Mouse (Mus musculus) CH12F3 (cell line): ENCODE measurements around the gene Exoc6.
"Not testable (repeated sequence)": the region's sequence is repeated elsewhere in the genome, so short reads cannot be mapped to it uniquely, and the experiment has no call there.

Experiments
- in situ Hi-C: fragments of 300-500 bp; cut with MboI; formaldehyde crosslinking; loops from 2 replicates; pipeline ENCODE4 v1.14.3; 2020; ENCODE audit warnings: low sequenced_read_pairs

Exoc6 gene

DNA sequence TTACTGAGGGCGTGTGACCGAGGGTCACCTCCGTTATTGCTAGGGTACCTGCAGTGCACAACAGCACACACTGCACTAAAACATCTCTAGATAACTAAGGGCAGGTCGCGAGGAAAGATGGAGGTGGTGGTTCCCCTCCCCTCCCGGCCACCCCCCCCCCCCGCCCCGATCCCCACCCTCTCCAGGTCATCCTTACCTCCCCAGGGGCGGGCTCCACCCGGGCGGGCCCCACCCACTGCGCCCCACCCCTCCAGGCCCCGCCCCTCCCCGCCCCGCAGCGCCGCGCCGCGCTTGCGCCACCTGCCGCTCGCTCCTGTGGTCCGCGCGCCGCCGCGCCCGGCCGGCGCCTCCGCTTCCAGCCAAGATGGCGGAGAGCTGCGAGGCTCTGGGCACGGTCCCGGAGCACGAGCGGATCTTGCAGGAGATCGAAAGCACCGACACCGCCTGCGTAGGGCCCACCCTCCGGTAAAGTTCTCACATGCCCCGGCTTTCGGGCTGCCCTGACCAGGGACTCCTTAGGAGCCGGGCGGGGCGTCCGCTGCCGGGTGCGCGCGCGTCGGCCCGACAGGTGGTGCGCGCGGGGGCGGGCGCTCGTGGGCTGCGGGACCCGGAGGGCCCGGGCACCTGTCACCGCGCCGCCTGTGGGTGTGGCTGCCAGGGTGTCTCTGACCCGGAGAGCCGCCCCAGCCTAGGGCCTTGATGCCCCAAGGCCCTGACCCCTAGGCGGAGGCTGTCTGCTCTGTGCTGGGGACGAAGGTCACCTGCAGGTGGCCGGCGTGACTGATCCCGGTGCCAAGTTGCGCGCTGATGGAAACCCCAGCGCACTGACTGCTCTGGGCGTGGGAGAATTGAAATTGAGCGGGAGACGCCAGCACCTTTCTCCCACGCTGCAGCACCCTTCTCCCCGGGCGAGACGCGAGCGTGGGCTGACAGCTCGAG, at the start of gene Exoc6:
Exoc6 (plus strand) TSS at position 318 of the 939 bp plus-strand sequence.
- in situ Hi-C loops: no loop called here

DNA sequence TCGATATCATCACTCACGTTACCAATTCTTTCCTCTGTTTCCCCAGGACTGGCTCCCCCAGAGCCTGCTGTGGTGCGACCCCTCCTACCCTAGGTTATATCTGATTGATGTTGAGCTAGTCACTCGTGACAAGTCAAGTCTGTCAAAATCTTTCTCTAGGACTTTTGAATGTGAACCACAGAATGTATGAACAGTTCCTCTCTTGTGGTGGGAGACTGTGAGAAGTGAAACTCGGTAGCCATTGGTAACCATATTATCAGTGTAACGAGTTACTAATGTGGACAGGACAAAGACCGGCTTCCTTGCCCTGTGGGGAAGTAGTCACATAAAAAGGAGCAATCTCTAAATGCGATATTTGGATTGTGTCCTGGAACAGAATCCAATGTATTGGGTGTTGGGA, 47.2 kb upstream of the Exoc6 start:
- in situ Hi-C loops: no loop called here

DNA sequence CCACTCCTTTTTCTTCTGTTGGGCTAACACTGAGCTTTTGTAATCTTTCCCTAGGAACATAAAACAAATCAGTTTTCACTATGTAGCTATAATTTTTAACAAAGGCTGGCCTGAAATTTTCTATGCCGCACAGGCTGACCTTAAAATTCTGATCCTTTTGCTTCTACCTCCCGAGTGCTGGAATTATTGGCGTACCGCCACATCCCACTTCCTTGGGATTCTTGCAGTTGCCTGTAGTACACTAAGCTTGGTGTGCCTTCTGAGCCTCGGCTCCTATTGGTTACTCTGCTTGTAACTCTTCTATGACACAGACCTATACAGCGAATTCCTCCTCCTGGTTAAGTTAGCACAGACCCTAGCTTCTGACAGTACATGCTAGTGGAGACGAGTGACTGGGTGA, 44.2 kb upstream of the Exoc6 start:
- in situ Hi-C loops: no loop called here

DNA sequence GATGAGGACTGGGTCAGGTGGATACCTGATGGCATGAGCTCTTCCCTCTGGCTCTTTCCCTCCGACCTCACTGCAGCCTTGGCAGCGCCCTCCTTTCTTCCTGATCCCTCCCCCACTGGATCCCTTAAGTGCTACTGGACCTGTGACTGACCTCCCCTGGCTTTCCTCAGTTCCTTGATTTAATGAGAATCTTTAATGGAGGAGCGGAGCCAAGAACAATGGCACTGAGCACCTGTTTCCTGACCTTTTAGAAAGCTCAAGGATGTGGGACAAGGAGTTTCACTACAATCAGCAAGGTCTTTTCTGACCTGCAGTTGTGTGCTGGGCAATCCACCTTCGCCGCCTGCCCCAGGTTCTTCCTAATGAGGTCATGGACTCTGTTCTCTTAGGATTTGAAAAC, 43.6 kb upstream of the Exoc6 start:
- in situ Hi-C loops: no loop called here

DNA sequence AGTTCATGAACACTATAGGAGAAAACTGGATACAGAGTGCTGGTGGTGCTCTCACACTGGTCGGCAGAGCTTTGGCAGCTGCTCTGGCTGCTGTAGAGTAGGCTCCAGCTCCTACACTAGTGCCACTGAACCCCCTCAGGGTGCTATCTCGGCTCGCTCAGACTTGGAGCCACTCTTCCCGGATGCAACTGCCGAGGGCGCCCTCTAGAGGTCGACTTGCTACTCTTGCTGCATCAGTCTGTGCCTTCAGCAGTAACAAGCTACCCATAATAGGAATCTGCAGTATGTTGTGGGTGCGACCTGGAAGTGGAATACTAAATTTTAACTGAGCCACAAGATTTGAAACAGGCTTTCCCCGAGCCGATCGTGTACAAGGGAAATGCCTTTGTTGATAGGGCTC, 40.5 kb upstream of the Exoc6 start:
- in situ Hi-C loops: no loop called here

DNA sequence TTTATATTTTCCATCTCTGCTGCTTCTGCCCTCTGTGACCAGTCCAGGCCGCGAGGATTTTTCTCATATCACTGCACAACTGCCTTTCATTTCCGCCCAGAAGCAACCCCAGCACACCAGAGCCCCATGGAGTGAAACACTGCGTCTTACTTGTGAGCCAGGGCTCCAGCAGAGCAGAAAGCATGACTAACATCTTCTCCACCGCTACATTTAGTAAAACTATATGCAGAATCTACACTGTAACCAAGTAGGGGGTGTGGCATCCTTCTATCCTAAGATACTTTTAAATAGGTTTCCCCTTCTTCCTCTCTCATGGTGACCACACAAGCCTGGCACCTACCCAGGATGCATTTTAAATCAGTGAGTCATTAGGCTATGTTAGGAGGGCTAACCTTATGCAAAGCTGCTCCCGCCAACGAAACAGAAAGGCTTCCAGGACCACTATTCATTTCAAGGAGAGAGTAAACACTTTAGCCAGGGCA, 35.4 kb upstream of the Exoc6 start:
- in situ Hi-C loops: no loop called here

DNA sequence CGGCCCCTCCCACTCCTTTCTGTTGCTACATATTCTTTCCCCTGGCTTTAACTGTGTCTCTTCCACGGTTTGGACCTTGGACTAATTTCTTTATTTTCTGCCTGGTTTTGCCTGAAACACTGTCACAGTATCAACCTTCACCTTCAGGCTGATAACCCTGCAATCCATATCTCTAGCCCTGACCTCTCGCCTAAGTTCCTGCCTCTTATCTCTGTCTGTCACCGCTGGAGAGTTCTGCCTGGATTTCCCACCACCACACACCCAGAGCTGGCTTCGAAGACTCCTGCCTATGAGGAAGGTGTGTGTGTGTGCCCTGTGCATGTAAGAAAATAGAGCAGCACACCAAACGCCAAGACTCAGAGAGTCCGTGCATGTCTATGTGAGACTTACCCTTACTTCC, 32.8 kb upstream of the Exoc6 start:
- in situ Hi-C loops: no loop called here

DNA sequence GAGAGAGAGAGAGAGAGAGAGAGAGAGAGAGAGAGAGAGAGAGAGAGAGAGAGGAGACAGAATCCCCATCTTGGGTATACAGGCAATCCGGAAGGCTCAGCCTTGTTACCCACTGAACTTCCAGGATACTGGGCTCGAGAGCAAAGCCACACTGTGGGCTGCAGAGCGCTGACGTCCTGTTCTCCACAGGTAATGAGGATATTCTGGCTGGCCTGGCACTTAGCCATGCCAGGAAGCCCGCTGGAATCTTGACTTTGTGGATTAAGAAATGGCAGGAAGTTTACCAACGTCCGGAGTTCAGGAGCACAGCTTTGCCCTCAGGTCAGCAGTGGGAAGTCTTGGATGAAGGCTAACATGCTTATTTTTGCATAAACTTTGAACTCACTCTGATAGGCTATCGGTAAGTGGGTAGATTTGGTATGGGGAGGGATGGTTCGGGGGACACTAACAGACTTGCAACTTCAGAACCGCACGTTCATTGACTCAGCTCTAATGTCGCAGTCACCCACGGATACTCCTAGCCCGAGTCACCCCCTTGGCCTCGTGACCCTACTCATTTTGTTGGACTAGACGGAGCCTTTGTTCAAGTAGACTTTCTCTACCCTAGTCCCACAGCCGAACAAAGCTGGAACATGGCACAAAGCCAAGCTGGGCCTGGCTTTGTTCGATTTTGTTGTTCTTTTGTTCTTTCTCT, 29.3 kb upstream of the Exoc6 start:
- in situ Hi-C loops: no loop called here

DNA sequence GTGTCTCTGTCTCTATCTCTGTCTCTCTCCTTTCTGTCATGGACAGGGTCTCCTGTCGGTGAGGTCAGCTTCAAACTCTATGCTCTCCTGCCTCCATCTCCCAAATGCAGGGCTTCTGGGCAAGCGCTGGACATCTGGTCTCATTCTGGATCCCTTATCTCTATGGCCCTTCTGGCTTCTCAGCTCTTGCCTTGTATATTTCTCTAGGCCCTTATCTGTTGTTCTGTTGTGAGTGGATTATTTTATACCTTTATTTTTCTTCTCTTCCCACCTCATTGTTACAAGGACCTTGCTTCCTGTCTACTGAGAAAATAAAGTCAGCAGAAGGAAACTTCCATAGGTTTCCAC, 28.8 kb upstream of the Exoc6 start:
- in situ Hi-C loops: no loop called here

DNA sequence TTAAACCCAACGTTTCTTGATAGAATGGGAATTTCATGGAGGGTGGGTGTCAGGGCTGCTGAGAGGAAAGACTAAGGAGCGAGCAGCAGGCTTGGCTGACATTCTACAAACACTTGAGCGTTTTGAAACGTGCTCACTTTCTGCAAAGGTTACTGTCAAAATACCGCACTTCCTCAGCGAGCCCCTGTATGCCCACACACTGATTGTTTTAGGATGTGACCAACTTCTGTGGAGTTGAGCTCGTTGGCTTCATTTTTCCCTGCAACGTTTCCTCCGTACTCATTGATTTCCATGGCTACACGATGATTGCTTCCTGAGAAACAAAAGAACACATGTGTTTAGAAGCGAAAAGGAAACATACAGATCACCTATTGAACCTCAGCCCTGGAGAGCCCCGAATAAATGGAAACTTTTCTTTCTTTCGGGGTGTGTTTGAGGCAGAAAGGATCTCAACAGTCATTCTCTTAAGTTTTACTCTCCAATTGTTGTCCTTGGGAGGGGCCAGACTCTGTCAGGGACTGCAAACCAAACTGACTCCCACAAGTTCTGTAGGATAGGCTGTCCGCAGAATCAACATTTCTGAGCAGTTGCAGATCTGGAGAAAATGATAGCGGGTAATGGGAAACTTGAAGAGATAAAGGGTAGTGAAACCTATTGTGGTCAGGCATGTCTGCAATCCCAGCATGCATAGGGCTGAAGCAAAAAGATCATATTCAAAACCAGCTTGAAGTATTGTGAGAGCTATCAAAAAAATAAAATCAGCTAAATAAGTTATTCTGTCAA, 26.7 kb upstream of the Exoc6 start:
- in situ Hi-C loops: no loop called here

DNA sequence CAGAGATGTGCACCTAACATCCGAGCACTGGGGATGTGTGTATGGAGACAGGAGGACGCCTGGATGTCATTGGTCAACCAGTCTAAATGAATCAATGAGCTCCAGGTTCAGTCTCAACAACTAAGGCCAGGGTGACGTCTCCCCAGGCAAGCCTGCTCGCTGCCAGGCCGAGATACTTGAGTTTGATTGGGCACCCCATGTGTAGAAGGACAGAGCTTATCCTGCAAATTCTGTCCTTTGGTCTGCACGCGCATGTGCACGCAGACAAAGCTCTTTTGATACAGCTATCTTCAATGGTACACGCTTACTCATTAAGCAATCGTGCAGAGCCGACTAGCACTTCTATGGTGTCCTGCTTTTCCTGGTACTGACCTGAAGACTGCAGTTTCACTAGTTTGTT, 24.3 kb upstream of the Exoc6 start:
- in situ Hi-C loops: no loop called here

DNA sequence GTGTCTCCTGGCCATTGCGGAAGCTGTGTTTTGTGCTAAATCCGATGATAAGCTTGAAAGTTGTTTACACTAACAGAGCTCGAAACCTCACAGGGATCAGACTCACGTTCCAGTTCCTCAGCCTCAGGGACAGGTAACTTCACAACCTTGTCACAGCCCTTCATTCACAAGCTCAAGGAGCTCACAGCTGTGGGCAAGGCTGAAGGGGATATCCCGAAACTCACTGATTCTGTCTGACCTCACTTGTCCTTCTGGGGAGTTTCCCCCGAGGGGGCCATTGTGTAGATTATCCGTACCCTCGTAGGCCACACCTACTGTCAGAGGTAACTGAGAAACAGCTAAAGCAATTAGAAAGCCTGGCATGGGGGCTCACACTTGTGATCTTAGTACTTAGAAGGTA, 23.4 kb upstream of the Exoc6 start:
- in situ Hi-C loops: no loop called here

DNA sequence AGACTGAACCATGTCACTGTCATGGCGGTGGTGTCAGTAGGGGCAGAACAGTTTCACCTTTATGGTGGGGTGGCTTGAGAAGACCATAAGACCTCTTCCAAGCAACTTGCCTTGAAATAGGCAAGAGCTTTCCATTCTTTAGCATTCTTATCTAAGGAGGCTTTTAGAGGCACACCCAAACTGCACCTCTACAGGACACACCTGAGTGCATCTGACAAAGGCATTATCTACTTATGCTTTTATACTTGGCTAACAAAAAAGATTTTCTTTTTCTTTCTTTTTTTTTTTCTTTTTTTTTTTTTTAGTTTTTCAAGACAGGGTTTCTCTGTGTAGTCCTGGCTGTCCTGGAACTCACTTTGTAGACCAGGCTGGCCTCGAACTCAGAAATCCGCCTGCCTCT, 22.5 kb upstream of the Exoc6 start:
- in situ Hi-C loops: not testable (repeated sequence)

DNA sequence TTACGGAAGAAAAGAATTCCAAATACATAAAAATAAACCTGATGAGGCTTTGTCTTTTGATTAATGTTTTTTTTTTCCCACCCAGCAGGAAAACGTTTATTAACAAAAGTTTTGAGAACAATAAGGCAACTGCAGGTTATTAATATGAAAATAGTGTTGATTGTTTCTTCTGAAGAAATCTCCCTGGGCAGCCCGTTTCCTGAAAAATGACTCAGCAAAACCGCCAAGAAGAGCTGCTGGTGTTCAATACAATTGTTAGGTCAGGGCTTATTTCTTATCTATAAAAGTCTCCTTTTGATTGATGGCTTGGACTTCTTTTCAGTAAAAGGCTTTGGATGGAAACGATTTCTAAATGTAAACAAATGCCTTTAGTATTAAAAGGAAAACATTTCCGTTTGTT, 21.6 kb upstream of the Exoc6 start:
- in situ Hi-C loops: no loop called here

DNA sequence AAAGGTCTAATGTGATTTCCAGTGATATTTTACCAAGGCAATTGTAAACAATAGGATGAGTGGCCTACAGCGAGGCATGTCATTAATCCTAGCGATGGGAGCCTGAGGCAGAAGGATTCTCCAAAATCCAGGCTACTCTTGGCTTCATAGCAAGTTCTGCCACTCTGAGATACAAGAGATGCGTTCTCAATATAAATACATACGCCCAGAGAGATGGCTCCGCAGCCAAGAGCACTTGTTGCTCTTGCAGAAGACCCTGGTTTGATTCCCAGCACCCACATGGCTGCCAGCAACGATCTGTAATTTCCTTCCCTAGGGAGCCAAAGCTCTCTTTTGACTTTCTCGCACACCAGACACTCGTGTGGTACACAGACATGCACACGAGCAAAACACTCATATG, 20.9 kb upstream of the Exoc6 start:
- in situ Hi-C loops: no loop called here

DNA sequence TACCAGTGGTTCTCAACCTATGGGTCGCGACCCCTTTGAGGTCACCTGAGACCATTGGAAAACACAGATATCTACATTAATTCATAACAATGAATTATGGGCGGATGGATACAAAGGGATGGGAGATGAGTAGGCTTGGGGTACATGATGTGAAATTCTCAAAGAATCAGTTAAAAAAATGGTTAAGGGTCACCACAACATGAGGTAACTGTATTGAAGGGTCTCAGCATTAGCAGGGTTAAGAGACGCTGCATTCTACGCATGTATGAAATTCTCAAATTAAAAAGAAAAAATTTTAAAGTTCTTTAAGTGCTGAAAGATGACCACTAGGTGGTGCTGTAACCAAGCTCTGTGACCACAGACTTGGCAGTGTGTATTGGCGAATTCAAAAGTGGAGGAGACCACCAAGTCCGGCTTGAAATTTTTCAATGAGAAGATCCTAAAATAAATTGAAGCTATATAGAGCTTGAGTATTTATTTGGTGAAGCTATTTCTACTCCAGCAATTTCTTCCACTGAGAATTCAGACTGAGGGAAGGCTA, 20.2 kb upstream of the Exoc6 start:
- in situ Hi-C loops: no loop called here

DNA sequence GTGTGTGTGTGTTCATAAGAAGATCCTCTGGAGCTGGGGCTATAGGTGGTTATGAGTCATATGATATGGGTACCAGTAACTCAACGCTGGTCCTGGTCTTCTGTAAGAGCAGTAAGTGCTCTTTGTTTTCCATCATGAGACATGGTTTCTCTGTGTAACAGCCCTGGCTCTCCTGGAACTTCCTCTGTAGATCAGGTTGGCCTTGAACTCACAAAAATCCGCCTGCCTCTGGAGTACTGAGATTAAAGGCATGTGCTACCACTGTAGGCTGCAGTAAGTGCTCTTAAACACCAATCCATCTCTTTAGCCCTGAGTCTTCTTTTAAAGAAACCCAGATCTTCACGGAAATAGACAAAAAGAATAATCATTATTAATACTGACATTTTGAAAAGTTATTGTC, 19.6 kb upstream of the Exoc6 start:
- in situ Hi-C loops: no loop called here

DNA sequence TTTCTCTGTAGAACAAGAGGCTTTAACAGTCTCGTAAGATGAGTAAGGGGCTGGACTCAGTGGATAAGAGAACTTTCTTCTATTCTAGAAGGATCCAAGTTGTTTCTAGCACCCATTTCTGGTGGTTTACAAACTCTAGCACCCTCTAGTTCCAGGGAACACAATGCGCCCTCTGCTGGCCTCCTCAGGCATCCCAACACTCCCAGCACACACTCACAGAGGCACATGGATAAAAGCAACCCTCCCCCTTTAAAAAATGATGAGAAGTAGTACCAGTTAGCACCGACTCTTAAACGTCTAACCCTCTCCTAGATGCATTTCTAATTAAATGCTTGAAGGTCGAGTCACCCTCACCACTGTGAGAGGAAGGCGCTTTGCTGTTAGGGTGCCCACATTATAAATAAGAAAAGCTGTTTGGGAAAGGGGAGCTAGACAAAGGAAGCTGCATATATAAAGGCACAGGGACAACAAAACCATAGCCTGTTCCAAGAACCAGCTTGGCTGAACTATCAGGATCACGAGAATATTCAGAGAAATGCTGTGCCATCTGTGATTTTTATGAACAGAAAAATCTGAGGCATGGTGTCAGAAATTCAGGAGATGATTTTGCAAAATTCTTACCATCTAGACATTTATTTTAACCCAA, 18.9 kb upstream of the Exoc6 start:
- in situ Hi-C loops: no loop called here

DNA sequence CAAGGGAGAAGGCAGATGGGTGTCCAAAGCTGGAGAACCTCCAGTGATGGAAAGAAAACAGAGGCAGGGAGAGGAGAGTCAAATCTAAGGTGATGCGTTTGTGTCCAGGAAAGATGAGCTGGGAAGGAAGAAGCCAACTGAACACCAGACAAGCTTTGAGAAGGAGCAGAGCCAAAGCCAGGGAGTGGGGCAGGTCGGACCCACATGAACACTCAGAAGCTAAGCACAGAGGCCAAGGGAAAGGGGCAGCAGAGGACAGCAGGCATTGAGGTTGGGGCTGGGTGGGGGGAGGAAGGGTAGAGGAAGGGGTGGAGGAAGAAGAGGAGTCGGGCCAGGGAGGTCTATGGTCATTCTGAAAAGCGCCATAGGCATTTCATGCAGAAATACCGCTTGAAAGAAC, 17.0 kb upstream of the Exoc6 start:
- in situ Hi-C loops: no loop called here

DNA sequence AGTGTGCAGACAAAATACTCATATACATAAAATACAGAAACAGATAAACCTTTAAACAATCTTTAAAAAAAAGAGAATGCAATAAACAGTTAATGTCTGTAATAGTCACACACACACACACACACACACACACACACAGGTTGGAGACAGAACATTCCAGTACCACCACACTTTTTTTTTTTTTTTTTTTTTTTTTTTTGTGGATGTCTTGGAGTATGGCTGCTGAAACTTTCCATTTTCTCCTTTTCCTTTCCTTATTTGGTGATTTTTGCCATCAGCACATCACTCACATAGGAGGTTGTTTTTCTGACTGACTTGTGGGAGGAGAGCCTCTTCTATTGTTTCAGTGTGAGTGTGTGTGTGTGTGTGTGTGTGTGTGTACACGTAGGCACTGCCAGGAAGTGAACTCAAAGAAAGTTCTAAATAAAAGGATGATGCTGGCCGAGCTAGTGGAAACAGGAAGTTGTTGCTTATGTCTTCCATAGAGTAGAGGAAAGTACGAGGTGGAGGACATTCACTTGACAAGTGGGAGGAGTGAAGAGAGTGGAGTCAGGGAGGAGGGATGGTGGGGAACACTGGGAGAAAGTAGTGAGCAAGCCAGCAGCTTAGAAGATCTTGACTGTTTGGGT, 15.4 kb upstream of the Exoc6 start:
- in situ Hi-C loops: no loop called here
